Mouse (Mus musculus): ENCODE results near the gene Padi6. TPM values are rescaled to one million over a fixed set of nuclear protein-coding genes. Genes with fewer than 3 reads are reported as not detected.

Gene Padi6
- polyA plus RNA-seq, 1 experiment from 2014 or later, result not detected

GRCm38 (mm10) chr4:140732871-140733270, 9.6 kb downstream of the Padi6 start:
- H3K9me3 ChIP-seq (ENCODE audit: control insufficient read depth, low read length), result no peaks in the 10 kb centered on the region

GRCm38 (mm10) chr4:140731654-140732053, 10.8 kb downstream of the Padi6 start:
- no peaks in the 10 kb centered on the region for H3K4me1 ChIP-seq (replicated peaks; ENCODE audit: control insufficient read depth, insufficient read depth, low read length)
- no peak for ATAC-seq
- no peak overlapping the region for H3K4me3 ChIP-seq (replicated peaks; ENCODE audit: low read length)
- no peak overlapping the region for H3K4me2 ChIP-seq (ENCODE audit: low read length)
- H3K27me3 ChIP-seq (replicated peaks; ENCODE audit: control insufficient read depth, insufficient read depth, low read length), result no peaks in the 10 kb centered on the region
- no peaks in the 10 kb centered on the region for H3K36me3 ChIP-seq (ENCODE audit: control insufficient read depth, insufficient read depth)
- no peak overlapping the region for H3K27ac ChIP-seq (ENCODE audit: low read length)
- no peak overlapping the region for H3K9ac ChIP-seq (replicated peaks; ENCODE audit: low read depth, low read length)
- H3K9me3 ChIP-seq (ENCODE audit: control insufficient read depth, low read length), result no peaks in the 10 kb centered on the region
- 87% methylated on average over 4 of the region's 4 CpGs for WGBS

More at GRCm38 (mm10) chr4:140732871-140733270, 9.6 kb downstream of the Padi6 start:
- no peak overlapping the region for H3K4me2 ChIP-seq (ENCODE audit: low read length)
- no peak overlapping the region for H3K4me3 ChIP-seq (replicated peaks; ENCODE audit: low read length)
- H3K36me3 ChIP-seq (ENCODE audit: control insufficient read depth, insufficient read depth), result no peaks in the 10 kb centered on the region
- no peaks in the 10 kb centered on the region for H3K4me1 ChIP-seq (replicated peaks; ENCODE audit: control insufficient read depth, insufficient read depth, low read length)
- no peaks in the 10 kb centered on the region for H3K27me3 ChIP-seq (replicated peaks; ENCODE audit: control insufficient read depth, insufficient read depth, low read length)
- no peak for ATAC-seq
- no peak overlapping the region for H3K9ac ChIP-seq (replicated peaks; ENCODE audit: low read depth, low read length)
- 76% methylated on average over 7 of the region's 7 CpGs for WGBS
- H3K27ac ChIP-seq (ENCODE audit: low read length), result no peak overlapping the region

- Histone ChIP-seq H3K27ac (ENCODE audit: low read length) (no peak overlapping the region), H3K9ac (replicated peaks; ENCODE audit: low read depth, low read length) (no peak overlapping the region), H3K27me3 (replicated peaks; ENCODE audit: control insufficient read depth, insufficient read depth, low read length) (no peaks in the 10 kb centered on the region), H3K4me2 (ENCODE audit: low read length) (no peak overlapping the region), H3K36me3 (ENCODE audit: control insufficient read depth, insufficient read depth) (no peaks in the 10 kb centered on the region), H3K4me3 (replicated peaks; ENCODE audit: low read length) (no peak overlapping the region), H3K4me1 (replicated peaks; ENCODE audit: control insufficient read depth, insufficient read depth, low read length) (peaks cover 11% of the 10 kb centered on the region), H3K9me3 (ENCODE audit: control insufficient read depth, low read length) (no peaks in the 10 kb centered on the region)
- no peak for ATAC-seq
- 86% methylated on average over 12 of the region's 12 CpGs for WGBS
Measured at GRCm38 (mm10) chr4:140726907-140727306, 15.5 kb downstream of the Padi6 start.

- H3K27me3 ChIP-seq (replicated peaks; ENCODE audit: control insufficient read depth, insufficient read depth, low read length), result no peaks in the 10 kb centered on the region
- H3K9me3 ChIP-seq (ENCODE audit: control insufficient read depth, low read length), result no peaks in the 10 kb centered on the region
- 63% methylated on average over 6 of the region's 6 CpGs for WGBS
- no peak overlapping the region for H3K4me2 ChIP-seq (ENCODE audit: low read length)
- peak overlapping the region; percentile 66 for H3K27ac ChIP-seq (ENCODE audit: low read length)
- H3K4me3 ChIP-seq (replicated peaks; ENCODE audit: low read length), result no peak overlapping the region
- peak; percentile 61 for ATAC-seq
- H3K9ac ChIP-seq (replicated peaks; ENCODE audit: low read depth, low read length), result peak overlapping the region; percentile 9; the same call in 1 of the 2 replicates
- H3K4me1 ChIP-seq (replicated peaks; ENCODE audit: control insufficient read depth, insufficient read depth, low read length), result peaks cover 11% of the 10 kb centered on the region
- peaks cover 16% of the 10 kb centered on the region for H3K36me3 ChIP-seq (ENCODE audit: control insufficient read depth, insufficient read depth)
Measured at GRCm38 (mm10) chr4:140724739-140725138, 17.7 kb downstream of the Padi6 start.

- Histone ChIP-seq H3K36me3 (ENCODE audit: control insufficient read depth, insufficient read depth) (peaks cover 20% of the 10 kb centered on the region), H3K4me2 (ENCODE audit: low read length) (no peak overlapping the region), H3K9me3 (ENCODE audit: control insufficient read depth, low read length) (no peaks in the 10 kb centered on the region), H3K4me1 (replicated peaks; ENCODE audit: control insufficient read depth, insufficient read depth, low read length) (peaks cover 11% of the 10 kb centered on the region), H3K27me3 (replicated peaks; ENCODE audit: control insufficient read depth, insufficient read depth, low read length) (no peaks in the 10 kb centered on the region), H3K4me3 (replicated peaks; ENCODE audit: low read length) (no peak overlapping the region), H3K27ac (ENCODE audit: low read length) (no peak overlapping the region; the same call in 1 of the 2 replicates), H3K9ac (replicated peaks; ENCODE audit: low read depth, low read length) (no peak overlapping the region)
- 41% methylated on average over 5 of the region's 5 CpGs for WGBS
- ATAC-seq, result peak; percentile 61
Measured at GRCm38 (mm10) chr4:140723801-140724200, 18.6 kb downstream of the Padi6 start.

GRCm38 (mm10) chr4:140723192-140723591, 19.3 kb downstream of the Padi6 start:
- no peak overlapping the region for H3K9ac ChIP-seq (replicated peaks; ENCODE audit: low read depth, low read length)
- H3K4me1 ChIP-seq (replicated peaks; ENCODE audit: control insufficient read depth, insufficient read depth, low read length), result peaks cover 11% of the 10 kb centered on the region
- H3K36me3 ChIP-seq (ENCODE audit: control insufficient read depth, insufficient read depth), result peaks cover 24% of the 10 kb centered on the region
- no peaks in the 10 kb centered on the region for H3K9me3 ChIP-seq (ENCODE audit: control insufficient read depth, low read length)
- H3K4me3 ChIP-seq (replicated peaks; ENCODE audit: low read length), result no peak overlapping the region
- no peak overlapping the region for H3K4me2 ChIP-seq (ENCODE audit: low read length)
- peak; percentile 6; the same call in 1 of the 2 replicates for ATAC-seq
- no peak overlapping the region for H3K27ac ChIP-seq (ENCODE audit: low read length)
- no peaks in the 10 kb centered on the region for H3K27me3 ChIP-seq (replicated peaks; ENCODE audit: control insufficient read depth, insufficient read depth, low read length)
- whole genome bisulfite sequencing, result 81% methylated on average over 9 of the region's 9 CpGs

- no peak for ATAC-seq
- Histone ChIP-seq H3K9me3 (ENCODE audit: control insufficient read depth, low read length) (no peaks in the 10 kb centered on the region), H3K27me3 (replicated peaks; ENCODE audit: control insufficient read depth, insufficient read depth, low read length) (no peaks in the 10 kb centered on the region), H3K27ac (ENCODE audit: low read length) (no peak overlapping the region), H3K9ac (replicated peaks; ENCODE audit: low read depth, low read length) (no peak overlapping the region), H3K36me3 (ENCODE audit: control insufficient read depth, insufficient read depth) (peaks cover 29% of the 10 kb centered on the region), H3K4me3 (replicated peaks; ENCODE audit: low read length) (no peak overlapping the region), H3K4me1 (replicated peaks; ENCODE audit: control insufficient read depth, insufficient read depth, low read length) (peaks cover 11% of the 10 kb centered on the region), H3K4me2 (ENCODE audit: low read length) (no peak overlapping the region)
- WGBS, result 71% methylated on average over 9 of the region's 9 CpGs
Measured at GRCm38 (mm10) chr4:140722710-140723109, 19.7 kb downstream of the Padi6 start.

GRCm38 (mm10) chr4:140721968-140722490, 20.4 kb downstream of the Padi6 start:
- WGBS, result 89% methylated on average over 20 of the region's 20 CpGs
- no peak overlapping the region for H3K27ac ChIP-seq (ENCODE audit: low read length)
- H3K36me3 ChIP-seq (ENCODE audit: control insufficient read depth, insufficient read depth), result peaks cover 32% of the 10 kb centered on the region

GRCm38 (mm10) chr4:140720091-140720490, 22.4 kb downstream of the Padi6 start:
- Histone ChIP-seq H3K4me2 (ENCODE audit: low read length) (no peak overlapping the region), H3K9ac (replicated peaks; ENCODE audit: low read depth, low read length) (no peak overlapping the region), H3K36me3 (ENCODE audit: control insufficient read depth, insufficient read depth) (peaks cover 46% of the 10 kb centered on the region), H3K27me3 (replicated peaks; ENCODE audit: control insufficient read depth, insufficient read depth, low read length) (no peaks in the 10 kb centered on the region), H3K4me1 (replicated peaks; ENCODE audit: control insufficient read depth, insufficient read depth, low read length) (peaks cover 11% of the 10 kb centered on the region), H3K27ac (ENCODE audit: low read length) (no peak overlapping the region), H3K4me3 (replicated peaks; ENCODE audit: low read length) (no peak overlapping the region), H3K9me3 (ENCODE audit: control insufficient read depth, low read length) (no peaks in the 10 kb centered on the region)
- ATAC-seq, result no peak
- 87% methylated on average over 5 of the region's 5 CpGs for WGBS

More at GRCm38 (mm10) chr4:140721968-140722490, 20.4 kb downstream of the Padi6 start:
- ATAC-seq, result no peak
- Histone ChIP-seq H3K4me2 (ENCODE audit: low read length) (no peak overlapping the region), H3K4me1 (replicated peaks; ENCODE audit: control insufficient read depth, insufficient read depth, low read length) (peaks cover 11% of the 10 kb centered on the region), H3K9ac (replicated peaks; ENCODE audit: low read depth, low read length) (no peak overlapping the region), H3K9me3 (ENCODE audit: control insufficient read depth, low read length) (no peaks in the 10 kb centered on the region), H3K4me3 (replicated peaks; ENCODE audit: low read length) (no peak overlapping the region), H3K27me3 (replicated peaks; ENCODE audit: control insufficient read depth, insufficient read depth, low read length) (no peaks in the 10 kb centered on the region)

GRCm38 (mm10) chr4:140718436-140718835, 24.0 kb downstream of the Padi6 start:
- no peak overlapping the region for H3K9ac ChIP-seq (replicated peaks; ENCODE audit: low read depth, low read length)
- WGBS, result 95% methylated on average over 9 of the region's 9 CpGs

More at GRCm38 (mm10) chr4:140718436-140718835, 24.0 kb downstream of the Padi6 start:
- no peak overlapping the region for H3K27ac ChIP-seq (ENCODE audit: low read length)
- no peak overlapping the region for H3K4me3 ChIP-seq (replicated peaks; ENCODE audit: low read length)
- H3K27me3 ChIP-seq (replicated peaks; ENCODE audit: control insufficient read depth, insufficient read depth, low read length), result no peaks in the 10 kb centered on the region
- H3K4me1 ChIP-seq (replicated peaks; ENCODE audit: control insufficient read depth, insufficient read depth, low read length), result peaks cover 12% of the 10 kb centered on the region
- no peak overlapping the region for H3K4me2 ChIP-seq (ENCODE audit: low read length)
- H3K36me3 ChIP-seq (ENCODE audit: control insufficient read depth, insufficient read depth), result peaks cover 52% of the 10 kb centered on the region
- no peak for ATAC-seq
- no peaks in the 10 kb centered on the region for H3K9me3 ChIP-seq (ENCODE audit: control insufficient read depth, low read length)

Measured in forebrain, embryonic 16.5 days (tissue).